Mouse (Mus musculus): ENCODE measurements at regions not wholly inside any gene's neighbourhood (a gene's known extent, or its start where the extent isn't known, plus 50 kb on each side); places are given as distances from the start of the nearest gene placed in this dataset.

GRCm38 (mm10) chr3:14999411-14999810, 113.3 kb downstream of the Car2 start:
- no peak for ATAC-seq (ENCODE audit: low FRiP score)
- no peak overlapping the region for H3K27ac ChIP-seq (ENCODE audit: low read depth, low read length)
- H3K4me3 ChIP-seq (ENCODE audit: low read depth, low read length) = no peak overlapping the region
- H3K27me3 ChIP-seq (ENCODE audit: control insufficient read depth, insufficient read depth, low read length) = no peaks in the 10 kb centered on the region
- no peaks in the 10 kb centered on the region for H3K4me1 ChIP-seq (replicated peaks; ENCODE audit: control insufficient read depth, insufficient read depth, low read length)
- no peak for DNase-seq (ENCODE audit: low spot score)
- no peaks in the 10 kb centered on the region for H3K36me3 ChIP-seq (ENCODE audit: control insufficient read depth, insufficient read depth, low read length)
- no peaks in the 10 kb centered on the region for H3K9me3 ChIP-seq (ENCODE audit: control insufficient read depth, low read length)
- H3K4me2 ChIP-seq (replicated peaks; ENCODE audit: low read depth, low read length) = no peak overlapping the region
- 84% methylated on average over 1 of the region's 1 CpGs for WGBS
- H3K9ac ChIP-seq (ENCODE audit: low read depth, low read length) = no peak overlapping the region

GRCm38 (mm10) chr3:14999914-15000313, 113.8 kb downstream of the Car2 start:
- H3K36me3 ChIP-seq (ENCODE audit: control insufficient read depth, insufficient read depth, low read length) = no peaks in the 10 kb centered on the region
- ATAC-seq (ENCODE audit: low FRiP score) = no peak
- H3K27me3 ChIP-seq (ENCODE audit: control insufficient read depth, insufficient read depth, low read length) = no peaks in the 10 kb centered on the region
- no peak overlapping the region for H3K4me2 ChIP-seq (replicated peaks; ENCODE audit: low read depth, low read length)
- H3K4me1 ChIP-seq (replicated peaks; ENCODE audit: control insufficient read depth, insufficient read depth, low read length) = no peaks in the 10 kb centered on the region
- DNase-seq (ENCODE audit: low spot score) = no peak
- no peaks in the 10 kb centered on the region for H3K9me3 ChIP-seq (ENCODE audit: control insufficient read depth, low read length)
- no peak overlapping the region for H3K27ac ChIP-seq (ENCODE audit: low read depth, low read length)
- H3K4me3 ChIP-seq (ENCODE audit: low read depth, low read length) = no peak overlapping the region
- H3K9ac ChIP-seq (ENCODE audit: low read depth, low read length) = no peak overlapping the region

- H3K27me3 ChIP-seq (ENCODE audit: control insufficient read depth, insufficient read depth, low read length) = no peaks in the 10 kb centered on the region
- no peak for DNase-seq (ENCODE audit: low spot score)
- WGBS = 9% methylated on average over 3 of the region's 3 CpGs
- no peak overlapping the region for H3K9ac ChIP-seq (ENCODE audit: low read depth, low read length)
- ATAC-seq (ENCODE audit: low FRiP score) = peak; percentile 47; the same call in 1 of the 2 replicates
- no peak overlapping the region for H3K27ac ChIP-seq (ENCODE audit: low read depth, low read length)
- no peak overlapping the region for H3K4me2 ChIP-seq (replicated peaks; ENCODE audit: low read depth, low read length)
- no peaks in the 10 kb centered on the region for H3K4me1 ChIP-seq (replicated peaks; ENCODE audit: control insufficient read depth, insufficient read depth, low read length)
- no peak overlapping the region for H3K4me3 ChIP-seq (ENCODE audit: low read depth, low read length)
- H3K36me3 ChIP-seq (ENCODE audit: control insufficient read depth, insufficient read depth, low read length) = no peaks in the 10 kb centered on the region
- no peaks in the 10 kb centered on the region for H3K9me3 ChIP-seq (ENCODE audit: control insufficient read depth, low read length)
These were observed 114.6 kb downstream of the Car2 start for GRCm38 (mm10) chr3:15000657-15001056.

- H3K27me3 ChIP-seq (ENCODE audit: control insufficient read depth, insufficient read depth, low read length) = no peaks in the 10 kb centered on the region
- no peak overlapping the region for H3K9ac ChIP-seq (ENCODE audit: low read depth, low read length)
- ATAC-seq (ENCODE audit: low FRiP score) = no peak
- H3K9me3 ChIP-seq (ENCODE audit: control insufficient read depth, low read length) = no peaks in the 10 kb centered on the region
- no peak overlapping the region for H3K4me2 ChIP-seq (replicated peaks; ENCODE audit: low read depth, low read length)
- H3K36me3 ChIP-seq (ENCODE audit: control insufficient read depth, insufficient read depth, low read length) = no peaks in the 10 kb centered on the region
- DNase-seq (ENCODE audit: low spot score) = no peak
- H3K27ac ChIP-seq (ENCODE audit: low read depth, low read length) = no peak overlapping the region
- 77% methylated on average over 3 of the region's 3 CpGs for WGBS
- H3K4me1 ChIP-seq (replicated peaks; ENCODE audit: control insufficient read depth, insufficient read depth, low read length) = no peaks in the 10 kb centered on the region
- no peak overlapping the region for H3K4me3 ChIP-seq (ENCODE audit: low read depth, low read length)
These were observed 121.7 kb downstream of the Car2 start for GRCm38 (mm10) chr3:15007821-15008220.

GRCm38 (mm10) chr3:15008501-15008900, 122.4 kb downstream of the Car2 start:
- H3K9me3 ChIP-seq (ENCODE audit: control insufficient read depth, low read length) = no peaks in the 10 kb centered on the region
- no peak overlapping the region for H3K9ac ChIP-seq (ENCODE audit: low read depth, low read length)
- no peaks in the 10 kb centered on the region for H3K36me3 ChIP-seq (ENCODE audit: control insufficient read depth, insufficient read depth, low read length)
- DNase-seq (ENCODE audit: low spot score) (no peak), ATAC-seq (ENCODE audit: low FRiP score) (no peak)
- WGBS = 86% methylated on average over 1 of the region's 1 CpGs
- no peaks in the 10 kb centered on the region for H3K4me1 ChIP-seq (replicated peaks; ENCODE audit: control insufficient read depth, insufficient read depth, low read length)
- H3K27ac ChIP-seq (ENCODE audit: low read depth, low read length) = no peak overlapping the region
- no peaks in the 10 kb centered on the region for H3K27me3 ChIP-seq (ENCODE audit: control insufficient read depth, insufficient read depth, low read length)
- H3K4me3 ChIP-seq (ENCODE audit: low read depth, low read length) = no peak overlapping the region
- H3K4me2 ChIP-seq (replicated peaks; ENCODE audit: low read depth, low read length) = no peak overlapping the region

- H3K36me3 ChIP-seq (ENCODE audit: control insufficient read depth, insufficient read depth, low read length) = no peaks in the 10 kb centered on the region
- H3K27ac ChIP-seq (ENCODE audit: low read depth, low read length) = no peak overlapping the region
- ATAC-seq (ENCODE audit: low FRiP score) = no peak
- no peaks in the 10 kb centered on the region for H3K27me3 ChIP-seq (ENCODE audit: control insufficient read depth, insufficient read depth, low read length)
- H3K4me2 ChIP-seq (replicated peaks; ENCODE audit: low read depth, low read length) = no peak overlapping the region
- no peaks in the 10 kb centered on the region for H3K4me1 ChIP-seq (replicated peaks; ENCODE audit: control insufficient read depth, insufficient read depth, low read length)
- no peak overlapping the region for H3K9ac ChIP-seq (ENCODE audit: low read depth, low read length)
- no peaks in the 10 kb centered on the region for H3K9me3 ChIP-seq (ENCODE audit: control insufficient read depth, low read length)
- no peak for DNase-seq (ENCODE audit: low spot score)
- H3K4me3 ChIP-seq (ENCODE audit: low read depth, low read length) = no peak overlapping the region
- WGBS = 94% methylated on average over 2 of the region's 2 CpGs
These were observed 123.7 kb downstream of the Car2 start for GRCm38 (mm10) chr3:15009747-15010146.

- Histone ChIP-seq H3K4me2 (replicated peaks; ENCODE audit: low read depth, low read length) (no peak overlapping the region), H3K4me3 (ENCODE audit: low read depth, low read length) (no peak overlapping the region), H3K27me3 (ENCODE audit: control insufficient read depth, insufficient read depth, low read length) (no peaks in the 10 kb centered on the region), H3K4me1 (replicated peaks; ENCODE audit: control insufficient read depth, insufficient read depth, low read length) (no peaks in the 10 kb centered on the region), H3K9ac (ENCODE audit: low read depth, low read length) (no peak overlapping the region), H3K9me3 (ENCODE audit: control insufficient read depth, low read length) (no peaks in the 10 kb centered on the region), H3K36me3 (ENCODE audit: control insufficient read depth, insufficient read depth, low read length) (no peaks in the 10 kb centered on the region), H3K27ac (ENCODE audit: low read depth, low read length) (no peak overlapping the region)
- WGBS = 82% methylated on average over 1 of the region's 1 CpGs
- DNase-seq (ENCODE audit: low spot score) = no peak
- ATAC-seq (ENCODE audit: low FRiP score) = no peak
These were observed 130.5 kb downstream of the Car2 start for GRCm38 (mm10) chr3:15016621-15017020.

GRCm38 (mm10) chr3:15022773-15023172, 136.7 kb downstream of the Car2 start:
- DNase-seq (ENCODE audit: low spot score) (no peak), ATAC-seq (ENCODE audit: low FRiP score) (no peak)
- H3K4me1 ChIP-seq (replicated peaks; ENCODE audit: control insufficient read depth, insufficient read depth, low read length) = no peaks in the 10 kb centered on the region
- no peak overlapping the region for H3K4me2 ChIP-seq (replicated peaks; ENCODE audit: low read depth, low read length)
- H3K36me3 ChIP-seq (ENCODE audit: control insufficient read depth, insufficient read depth, low read length) = no peaks in the 10 kb centered on the region
- no peak overlapping the region for H3K4me3 ChIP-seq (ENCODE audit: low read depth, low read length)
- no peaks in the 10 kb centered on the region for H3K9me3 ChIP-seq (ENCODE audit: control insufficient read depth, low read length)
- WGBS = 77% methylated on average over 2 of the region's 2 CpGs
- H3K27ac ChIP-seq (ENCODE audit: low read depth, low read length) = no peak overlapping the region
- no peaks in the 10 kb centered on the region for H3K27me3 ChIP-seq (ENCODE audit: control insufficient read depth, insufficient read depth, low read length)
- no peak overlapping the region for H3K9ac ChIP-seq (ENCODE audit: low read depth, low read length)

- no peaks in the 10 kb centered on the region for H3K4me1 ChIP-seq (replicated peaks; ENCODE audit: control insufficient read depth, insufficient read depth, low read length)
- no peaks in the 10 kb centered on the region for H3K9me3 ChIP-seq (ENCODE audit: control insufficient read depth, low read length)
- H3K4me2 ChIP-seq (replicated peaks; ENCODE audit: low read depth, low read length) = no peak overlapping the region
- no peaks in the 10 kb centered on the region for H3K27me3 ChIP-seq (ENCODE audit: control insufficient read depth, insufficient read depth, low read length)
- no peak overlapping the region for H3K4me3 ChIP-seq (ENCODE audit: low read depth, low read length)
- 83% methylated on average over 7 of the region's 7 CpGs for WGBS
- DNase-seq (ENCODE audit: low spot score) = no peak
- H3K27ac ChIP-seq (ENCODE audit: low read depth, low read length) = no peak overlapping the region
- H3K36me3 ChIP-seq (ENCODE audit: control insufficient read depth, insufficient read depth, low read length) = no peaks in the 10 kb centered on the region
- no peak overlapping the region for H3K9ac ChIP-seq (ENCODE audit: low read depth, low read length)
- no peak for ATAC-seq (ENCODE audit: low FRiP score)
These were observed 154.9 kb downstream of the Car2 start for GRCm38 (mm10) chr3:15040866-15041528.

Measured in hindbrain, embryonic 11.5 days (tissue).